8 mouse cellular contexts compared by ENCODE assay signal in genomic region chr13:48967956-48968749, GRCm38 (mm10). TPM values are rescaled to one million over a fixed set of nuclear protein-coding genes. Genes with fewer than 3 reads are reported as not detected.
DNase-seq lines count a peak whose midpoint lies in the region; ATAC-seq and TF ChIP-seq lines count a peak whose summit lies in the region.

TSS of gene Fam120a (minus strand) at chr13:48968017.

- peak; percentile 61 for TF ChIP-seq POLR2A in heart, adult 2 months (IDR thresholded peaks at IDR 0.05; ENCODE audit: insufficient read depth, low read depth, low read length)
- peak; percentile 50 for TF ChIP-seq POLR2A in kidney, adult 2 months (IDR thresholded peaks at IDR 0.05; ENCODE audit: low read depth, low read length)
- TF ChIP-seq POLR2A in small intestine, adult 2 months (IDR thresholded peaks at IDR 0.05; ENCODE audit: low read depth, low read length), result peak; percentile 69

- peak within 1 kb of the TSS; percentile 98 for H3K9ac ChIP-seq in embryonic facial prominence, embryonic 13.5 days
- H3K9ac ChIP-seq in heart, adult 2 months (ENCODE audit: low read depth, low read length), result peak within 1 kb of the TSS; percentile 96
- H3K9ac ChIP-seq in limb, embryonic 11.5 days (ENCODE audit: low read length), result peak within 1 kb of the TSS; percentile 90
- peak within 1 kb of the TSS; percentile 97 for H3K9ac ChIP-seq in midbrain, embryonic 13.5 days (replicated peaks)

- no peaks in the 10 kb centered on the region for H3K27me3 ChIP-seq in embryonic facial prominence, embryonic 13.5 days
- no peaks in the 10 kb centered on the region for H3K27me3 ChIP-seq in heart, adult 2 months (ENCODE audit: control insufficient read depth, insufficient read depth, low read length)
- no peaks in the 10 kb centered on the region for H3K27me3 ChIP-seq in kidney, adult 2 months (replicated peaks; ENCODE audit: control insufficient read depth, insufficient read depth, low read length)
- H3K27me3 ChIP-seq in limb, embryonic 11.5 days (ENCODE audit: control insufficient read depth, insufficient read depth, low read length), result no peaks in the 10 kb centered on the region
- H3K27me3 ChIP-seq in midbrain, embryonic 13.5 days, result no peaks in the 10 kb centered on the region
- no peaks in the 10 kb centered on the region for H3K27me3 ChIP-seq in small intestine, adult 2 months (ENCODE audit: control insufficient read depth, insufficient read depth, low read length)

- H3K79me2 ChIP-seq in heart, adult 2 months (replicated peaks; ENCODE audit: control insufficient read depth, insufficient read depth, low read length), result peaks cover 5% of the 10 kb centered on the region

- WGBS in embryonic facial prominence, embryonic 13.5 days, result under 1% methylated on average over 102 of the region's 116 CpGs
- 1% methylated on average over 108 of the region's 116 CpGs for WGBS in heart, adult 2 months
- WGBS in kidney, adult 2 months, result 4% methylated on average over 115 of the region's 116 CpGs
- WGBS in limb, embryonic 11.5 days, result under 1% methylated on average over 92 of the region's 116 CpGs
- under 1% methylated on average over 103 of the region's 116 CpGs for WGBS in midbrain, embryonic 13.5 days
- WGBS in small intestine, adult 2 months, result 3% methylated on average over 110 of the region's 116 CpGs

- H3K4me3 ChIP-seq in embryonic facial prominence, embryonic 13.5 days, result peak within 1 kb of the TSS; percentile 95
- H3K4me3 ChIP-seq in heart, adult 2 months, result peak within 1 kb of the TSS; percentile 85
- peak within 1 kb of the TSS; percentile 81 for H3K4me3 ChIP-seq in kidney, adult 2 months (ENCODE audit: insufficient read depth, low read depth, low read length)
- peak within 1 kb of the TSS; percentile 91 for H3K4me3 ChIP-seq in limb, embryonic 11.5 days (ENCODE audit: low read depth, low read length)
- H3K4me3 ChIP-seq in midbrain, embryonic 13.5 days (replicated peaks), result peak within 1 kb of the TSS; percentile 85
- peak within 1 kb of the TSS; percentile 80 for H3K4me3 ChIP-seq in small intestine, adult 2 months (ENCODE audit: low read depth, low read length)

- H3K36me3 ChIP-seq in embryonic facial prominence, embryonic 13.5 days, result peaks cover 14% of the 10 kb centered on the region; the same call in 1 of the 2 replicates
- peaks cover under 1% of the 10 kb centered on the region; the same call in 1 of the 2 replicates for H3K36me3 ChIP-seq in heart, adult 2 months (ENCODE audit: control insufficient read depth, insufficient read depth, low read length)
- no peaks in the 10 kb centered on the region for H3K36me3 ChIP-seq in kidney, adult 2 months (ENCODE audit: control insufficient read depth, insufficient read depth, low read length)
- peaks cover 2% of the 10 kb centered on the region; the same call in 1 of the 2 replicates for H3K36me3 ChIP-seq in limb, embryonic 11.5 days (ENCODE audit: control insufficient read depth, insufficient read depth, low read length)
- no peaks in the 10 kb centered on the region for H3K36me3 ChIP-seq in midbrain, embryonic 13.5 days
- H3K36me3 ChIP-seq in small intestine, adult 2 months (ENCODE audit: control insufficient read depth, insufficient read depth, low read length), result no peaks in the 10 kb centered on the region; the same call in 1 of the 2 replicates

- intact Hi-C loops in heart, adult 2 months (cut with DNase I), result loop anchor here (2.0 kb wide), 1 partner anchor 89 kb away; no protein-coding TSS in a partner anchor

- H3K4me1 ChIP-seq in embryonic facial prominence, embryonic 13.5 days, result peaks cover 43% of the 10 kb centered on the region
- peaks cover 9% of the 10 kb centered on the region for H3K4me1 ChIP-seq in heart, adult 2 months (ENCODE audit: control insufficient read depth, insufficient read depth, low read length)
- peaks cover 31% of the 10 kb centered on the region for H3K4me1 ChIP-seq in kidney, adult 2 months (ENCODE audit: control insufficient read depth, insufficient read depth, low read length)
- peaks cover 20% of the 10 kb centered on the region; the same call in 1 of the 2 replicates for H3K4me1 ChIP-seq in limb, embryonic 11.5 days (ENCODE audit: control insufficient read depth, insufficient read depth, low read length)
- peaks cover 51% of the 10 kb centered on the region for H3K4me1 ChIP-seq in midbrain, embryonic 13.5 days (replicated peaks)
- H3K4me1 ChIP-seq in small intestine, adult 2 months (ENCODE audit: control insufficient read depth, insufficient read depth, insufficient read length, low read length), result peaks cover 17% of the 10 kb centered on the region

- peak within 1 kb of the TSS; percentile 98 for H3K4me2 ChIP-seq in embryonic facial prominence, embryonic 13.5 days
- H3K4me2 ChIP-seq in limb, embryonic 11.5 days (ENCODE audit: low read depth, severe bottlenecking), result peak within 1 kb of the TSS; percentile 91
- peak within 1 kb of the TSS; percentile 99 for H3K4me2 ChIP-seq in midbrain, embryonic 13.5 days (replicated peaks)

- no peaks in the 10 kb centered on the region for H3K9me3 ChIP-seq in embryonic facial prominence, embryonic 13.5 days
- H3K9me3 ChIP-seq in limb, embryonic 11.5 days (ENCODE audit: control insufficient read depth, low read length), result no peaks in the 10 kb centered on the region
- H3K9me3 ChIP-seq in midbrain, embryonic 13.5 days, result no peaks in the 10 kb centered on the region

- peak; percentile 64 for TF ChIP-seq CTCF in heart, adult 2 months (IDR thresholded peaks at IDR 0.05)
- 0 out of 2 replicates have a peak, but pooled peaks have one; percentile 0 for TF ChIP-seq CTCF in kidney, adult 2 months (conservative IDR thresholded peaks at IDR 0.05; ENCODE audit: insufficient read depth, insufficient read length, low read depth, low read length)
- 0 out of 2 replicates have a peak, but pooled peaks have one; percentile 10 for TF ChIP-seq CTCF in small intestine, adult 2 months (IDR thresholded peaks at IDR 0.05; ENCODE audit: extremely low read depth, insufficient read length, insufficient replicate concordance, low read depth, low read length)

- H3K27ac ChIP-seq in embryonic facial prominence, embryonic 13.5 days, result peak within 1 kb of the TSS; percentile 98
- peak within 1 kb of the TSS; percentile 99 for H3K27ac ChIP-seq in heart, adult 2 months
- peak within 1 kb of the TSS; percentile 98 for H3K27ac ChIP-seq in kidney, adult 2 months (ENCODE audit: insufficient read depth, low read depth, low read length)
- peak within 1 kb of the TSS; percentile 95 for H3K27ac ChIP-seq in limb, embryonic 11.5 days (replicated peaks; ENCODE audit: low read depth, low read length)
- H3K27ac ChIP-seq in midbrain, embryonic 13.5 days, result peak within 1 kb of the TSS; percentile 97
- peak within 1 kb of the TSS; percentile 98 for H3K27ac ChIP-seq in small intestine, adult 2 months (ENCODE audit: insufficient read depth, low read depth, low read length)

- peak; percentile 86 for ATAC-seq in embryonic facial prominence, embryonic 13.5 days (ENCODE audit: insufficient number of reproducible peaks, insufficient read depth, low FRiP score, low TSS enrichment, low read depth)
- peak; percentile 89 for ATAC-seq in limb, embryonic 11.5 days (ENCODE audit: insufficient number of reproducible peaks, low FRiP score, low TSS enrichment, low read depth)
- ATAC-seq in midbrain, embryonic 13.5 days, result peak; percentile 91

- no peak for TF ChIP-seq EP300 in heart, adult 2 months (IDR thresholded peaks at IDR 0.05; ENCODE audit: insufficient read depth, low read depth, low read length)

- peak; percentile 72 for DNase-seq in 3T3-L1 (ENCODE audit: low read depth, low spot score)
- DNase-seq in adrenal gland, postnatal 36 days, result peak; percentile 89 to 93
- DNase-seq in heart, adult 2 months, result peak; percentile 92 to 94
- DNase-seq in kidney, adult 2 months, result peak; percentile 92
- DNase-seq in limb, embryonic 11.5 days (ENCODE audit: low spot score), result peak; percentile 81

RNA-seq across cellular contexts. Expression of gene Fam120a, which starts in this region (rescaled TPM):
- 100 to 1,000 TPM; 182 to 184 TPM for total RNA-seq in adrenal gland, postnatal 36 days (2021)
- 24.8 and 25.1 TPM in 2 replicates for polyA plus RNA-seq in embryonic facial prominence, embryonic 13.5 days (2015; fragmentation: Nextera tagmentation; extraction: Ambion mirVana)
- 100 to 1,000 TPM; 102 to 106 TPM for total RNA-seq in heart, adult 2 months (2021)
- polyA plus RNA-seq in heart, adult 2 months (2012; rRNA removed), result 47.5 and 72.2 TPM in 2 replicates
- polyA plus RNA-seq in kidney, adult 2 months (2012; rRNA removed), result 67.8 and 70.6 TPM in 2 replicates
- polyA plus RNA-seq in limb, embryonic 11.5 days (2014; fragmentation: Nextera tagmentation; extraction: Ambion mirVana), result 20.2 and 22.7 TPM in 2 replicates
- polyA plus RNA-seq in midbrain, embryonic 13.5 days (2015; fragmentation: Nextera tagmentation; extraction: Ambion mirVana), result 11.5 and 12.2 TPM in 2 replicates
- polyA plus RNA-seq in small intestine, adult 2 months (2012; rRNA removed), result 56.5 and 80.1 TPM in 2 replicates

Comparison
In these comparisons a context has a peak if more than half of its experiments do, and no peak if none do; other contexts are left out.
1. Peak in every context shown above with its lines: DNase-seq, ATAC-seq, H3K4me3 ChIP-seq and H3K27ac ChIP-seq.
2. CTCF ChIP-seq: peak in every context shown above with its lines; median percentile 64 in heart, adult 2 months; 10 in small intestine, adult 2 months; 0 in kidney, adult 2 months.